Mouse (Mus musculus): ENCODE data around the gene 5730522E02Rik.

Gene 5730522E02Rik

GRCm38 (mm10) chr11:25684731-25685130 is 525.8 kb downstream of the 5730522E02Rik start:
- no peak for DNase-seq (ENCODE audit: extremely low read depth, low read depth)

GRCm38 (mm10) chr11:25679856-25680255 is 530.7 kb downstream of the 5730522E02Rik start:
- DNase-seq (ENCODE audit: extremely low read depth, low read depth): no peak

- no peak for DNase-seq (ENCODE audit: extremely low read depth, low read depth)
Observed at GRCm38 (mm10) chr11:25674194-25674593, 536.4 kb downstream of the 5730522E02Rik start.

- DNase-seq (ENCODE audit: extremely low read depth, low read depth): no peak
Observed at GRCm38 (mm10) chr11:25670018-25670417, 540.5 kb downstream of the 5730522E02Rik start.

- no peak for DNase-seq (ENCODE audit: extremely low read depth, low read depth)
Observed at GRCm38 (mm10) chr11:25664562-25665104, 545.9 kb downstream of the 5730522E02Rik start.

- DNase-seq (ENCODE audit: extremely low read depth, low read depth): no peak
Observed at GRCm38 (mm10) chr11:25646282-25646681, 564.3 kb downstream of the 5730522E02Rik start.

- DNase-seq (ENCODE audit: extremely low read depth, low read depth): no peak
Observed at GRCm38 (mm10) chr11:25644767-25645622, 565.6 kb downstream of the 5730522E02Rik start.

- no peak for DNase-seq (ENCODE audit: extremely low read depth, low read depth)
Observed at GRCm38 (mm10) chr11:25606886-25607285, 603.7 kb downstream of the 5730522E02Rik start.

- DNase-seq (ENCODE audit: extremely low read depth, low read depth): no peak
Observed at GRCm38 (mm10) chr11:25600030-25600429, 610.5 kb downstream of the 5730522E02Rik start.

- DNase-seq (ENCODE audit: extremely low read depth, low read depth): no peak
Observed at GRCm38 (mm10) chr11:25595303-25595702, 615.3 kb downstream of the 5730522E02Rik start.

- no peak for DNase-seq (ENCODE audit: extremely low read depth, low read depth)
Observed at GRCm38 (mm10) chr11:25594780-25595179, 615.8 kb downstream of the 5730522E02Rik start.

- no peak for DNase-seq (ENCODE audit: extremely low read depth, low read depth)
Observed at GRCm38 (mm10) chr11:25592268-25592667, 618.3 kb downstream of the 5730522E02Rik start.

GRCm38 (mm10) chr11:25590215-25590614 is 620.3 kb downstream of the 5730522E02Rik start:
- no peak for DNase-seq (ENCODE audit: extremely low read depth, low read depth)

- no peak for DNase-seq (ENCODE audit: extremely low read depth, low read depth)
Observed at GRCm38 (mm10) chr11:25589509-25589908, 621.1 kb downstream of the 5730522E02Rik start.

GRCm38 (mm10) chr11:25574129-25574465 is 636.5 kb downstream of the 5730522E02Rik start:
- DNase-seq (ENCODE audit: extremely low read depth, low read depth): no peak

- DNase-seq (ENCODE audit: extremely low read depth, low read depth): no peak
Observed at GRCm38 (mm10) chr11:25573408-25574128, 637.0 kb downstream of the 5730522E02Rik start.

GRCm38 (mm10) chr11:25571396-25571795 is 639.2 kb downstream of the 5730522E02Rik start:
- no peak for DNase-seq (ENCODE audit: extremely low read depth, low read depth)
